Comparison of ENCODE assay signal across 8 mouse cellular contexts in the genomic region with DNA sequence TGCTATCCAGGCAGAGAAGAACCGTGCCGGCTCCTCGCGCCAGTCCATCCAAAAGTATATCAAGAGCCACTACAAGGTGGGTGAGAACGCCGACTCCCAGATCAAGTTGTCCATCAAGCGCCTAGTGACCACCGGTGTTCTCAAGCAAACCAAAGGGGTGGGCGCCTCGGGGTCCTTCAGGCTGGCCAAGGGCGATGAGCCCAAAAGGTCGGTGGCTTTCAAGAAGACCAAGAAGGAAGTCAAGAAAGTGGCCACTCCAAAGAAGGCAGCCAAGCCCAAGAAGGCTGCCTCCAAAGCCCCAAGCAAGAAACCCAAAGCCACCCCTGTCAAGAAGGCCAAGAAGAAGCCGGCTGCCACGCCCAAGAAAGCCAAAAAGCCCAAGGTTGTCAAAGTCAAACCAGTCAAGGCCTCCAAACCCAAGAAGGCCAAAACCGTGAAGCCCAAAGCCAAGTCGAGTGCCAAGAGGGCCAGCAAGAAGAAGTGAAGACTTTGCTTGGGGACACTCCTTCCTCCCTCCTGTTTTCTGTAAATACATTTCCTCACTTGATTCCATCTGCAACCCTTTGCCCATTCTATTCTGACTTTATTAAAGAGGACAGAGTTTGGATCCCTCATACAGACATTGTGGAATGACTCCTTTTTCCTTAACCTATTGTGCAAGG. TPM values are rescaled to one million over a fixed set of nuclear protein-coding genes. Genes with fewer than 3 reads are reported as not detected.
A peak's percentile ranks its signal among the peaks of the same experiment; 100 is the strongest.
DNase-seq lines count a peak whose midpoint lies in the region; ATAC-seq lines count a peak whose summit lies in the region.

No protein-coding gene starts in this region.

- peak; percentile 28 for DNase-seq in A20 (ENCODE audit: low read depth, low spot score)
- DNase-seq in urinary bladder, postnatal 25 days (ENCODE audit: low spot score) = no peak
- no peak for DNase-seq in urinary bladder, adult 18-20 months (ENCODE audit: low spot score in 2 of 2)
- no peak for DNase-seq in frontal cortex, postnatal 10 days (ENCODE audit: low spot score in 2 of 2)

- peak overlapping the region; percentile 98 for H3K9ac ChIP-seq in forebrain, embryonic 13.5 days
- H3K9ac ChIP-seq in liver, embryonic 12.5 days = peak overlapping the region; percentile 91

- peaks cover 17% of the 10 kb centered on the region; the same call in 1 of the 2 replicates for H3K9me3 ChIP-seq in erythroblast, embryonic 14.5 days (ENCODE audit: control insufficient read depth, low read length)
- no peaks in the 10 kb centered on the region for H3K9me3 ChIP-seq in forebrain, embryonic 13.5 days (replicated peaks)
- no peaks in the 10 kb centered on the region for H3K9me3 ChIP-seq in liver, embryonic 12.5 days (replicated peaks)

- H3K4me1 ChIP-seq in erythroblast, embryonic 14.5 days (ENCODE audit: control insufficient read depth) = peaks cover 39% of the 10 kb centered on the region
- H3K4me1 ChIP-seq in forebrain, embryonic 13.5 days = peaks cover 54% of the 10 kb centered on the region
- peaks cover 56% of the 10 kb centered on the region for H3K4me1 ChIP-seq in liver, embryonic 12.5 days

- WGBS in forebrain, embryonic 13.5 days = 23% methylated on average over 16 of the region's 16 CpGs
- WGBS in liver, embryonic 12.5 days (ENCODE audit: insufficient replicate concordance) = 23% methylated on average over 16 of the region's 16 CpGs

- ATAC-seq in erythroblast, adult 5-6 weeks (replicated peaks; ENCODE audit: low FRiP score, poor library complexity, severe bottlenecking) = no peak
- no peak for ATAC-seq in forebrain, embryonic 13.5 days
- ATAC-seq in liver, embryonic 12.5 days = no peak

- H3K27ac ChIP-seq in forebrain, embryonic 13.5 days = peak overlapping the region; percentile 97
- H3K27ac ChIP-seq in liver, embryonic 12.5 days = peak overlapping the region; percentile 85

- no peaks in the 10 kb centered on the region for H3K36me3 ChIP-seq in erythroblast, embryonic 14.5 days (ENCODE audit: control insufficient read depth)
- H3K36me3 ChIP-seq in forebrain, embryonic 13.5 days (ENCODE audit: poor library complexity, severe bottlenecking) = no peaks in the 10 kb centered on the region
- H3K36me3 ChIP-seq in liver, embryonic 12.5 days = no peaks in the 10 kb centered on the region

- H3K4me3 ChIP-seq in erythroblast, embryonic 14.5 days (replicated peaks) = peak overlapping the region; percentile 67
- peak overlapping the region; percentile 73 for H3K4me3 ChIP-seq in forebrain, embryonic 13.5 days
- peak overlapping the region; percentile 65 for H3K4me3 ChIP-seq in liver, embryonic 12.5 days

- H3K27me3 ChIP-seq in erythroblast, embryonic 14.5 days (ENCODE audit: control insufficient read depth) = peaks cover 87% of the 10 kb centered on the region
- no peaks in the 10 kb centered on the region for H3K27me3 ChIP-seq in forebrain, embryonic 13.5 days
- peaks cover 92% of the 10 kb centered on the region for H3K27me3 ChIP-seq in liver, embryonic 12.5 days (replicated peaks)

- peak overlapping the region; percentile 97 for H3K4me2 ChIP-seq in forebrain, embryonic 13.5 days
- peak overlapping the region; percentile 89 for H3K4me2 ChIP-seq in liver, embryonic 12.5 days

RNA-seq across cellular contexts. Expression of gene H1f0, which starts 0.7 kb away (rescaled TPM):
- polyA plus RNA-seq in erythroblast, embryonic 14.5 days (2012) = 15.5 and 19.5 TPM in 2 replicates
- 6.5 and 8.6 TPM in 2 replicates for total RNA-seq in erythroblast, adult 5-6 weeks (2015; ENCODE audit: low replicate concordance)
- 8.2 and 20.5 TPM in 2 replicates for total RNA-seq in erythroblast, adult 5-6 weeks (2017; ENCODE audit: low replicate concordance)
- 546 and 569 TPM in 2 replicates for polyA plus RNA-seq in forebrain, embryonic 13.5 days (2015; fragmentation: Nextera tagmentation; extraction: Ambion mirVana)
- polyA plus RNA-seq in liver, embryonic 12.5 days (2016; fragmentation: Nextera tagmentation; extraction: Ambion mirVana) = 114 and 122 TPM in 2 replicates

RNA-seq across cellular contexts. Expression of gene Galr3, which starts 12.7 kb away (rescaled TPM):
- 0.06 TPM in 1 of 2 replicates, not detected in the other for polyA plus RNA-seq in erythroblast, embryonic 14.5 days (2012)
- not detected in 2 replicates for total RNA-seq in erythroblast, adult 5-6 weeks (2015; ENCODE audit: low replicate concordance)
- total RNA-seq in erythroblast, adult 5-6 weeks (2017; ENCODE audit: low replicate concordance) = not detected in 2 replicates
- polyA plus RNA-seq in forebrain, embryonic 13.5 days (2015; fragmentation: Nextera tagmentation; extraction: Ambion mirVana) = not detected in 2 replicates
- polyA plus RNA-seq in liver, embryonic 12.5 days (2016; fragmentation: Nextera tagmentation; extraction: Ambion mirVana) = 0.41 and 0.55 TPM in 2 replicates

RNA-seq across cellular contexts. Expression of gene Ankrd54, which starts 33.7 kb away (rescaled TPM):
- 13.6 and 25.2 TPM in 2 replicates for polyA plus RNA-seq in erythroblast, embryonic 14.5 days (2012)
- 12.3 and 20.0 TPM in 2 replicates for total RNA-seq in erythroblast, adult 5-6 weeks (2015; ENCODE audit: low replicate concordance)
- total RNA-seq in erythroblast, adult 5-6 weeks (2017; ENCODE audit: low replicate concordance) = 7.5 and 11.4 TPM in 2 replicates
- 53.0 and 53.9 TPM in 2 replicates for polyA plus RNA-seq in forebrain, embryonic 13.5 days (2015; fragmentation: Nextera tagmentation; extraction: Ambion mirVana)
- polyA plus RNA-seq in liver, embryonic 12.5 days (2016; fragmentation: Nextera tagmentation; extraction: Ambion mirVana) = 58.9 and 61.4 TPM in 2 replicates

RNA-seq across cellular contexts. Expression of gene Eif3l, which starts 46.0 kb away (rescaled TPM):
- 1.8 and 3.6 TPM in 2 replicates for polyA plus RNA-seq in erythroblast, embryonic 14.5 days (2012)
- total RNA-seq in erythroblast, adult 5-6 weeks (2015; ENCODE audit: low replicate concordance) = 29.4 and 47.6 TPM in 2 replicates
- total RNA-seq in erythroblast, adult 5-6 weeks (2017; ENCODE audit: low replicate concordance) = 51.3 and 56.2 TPM in 2 replicates
- 207 and 215 TPM in 2 replicates for polyA plus RNA-seq in forebrain, embryonic 13.5 days (2015; fragmentation: Nextera tagmentation; extraction: Ambion mirVana)
- polyA plus RNA-seq in liver, embryonic 12.5 days (2016; fragmentation: Nextera tagmentation; extraction: Ambion mirVana) = 188 and 201 TPM in 2 replicates
